Mouse (Mus musculus): ENCODE measurements around the gene Smo. TPM values are rescaled to one million over a fixed set of nuclear protein-coding genes. Genes with fewer than 3 reads are reported as not detected.
A peak's percentile ranks its signal among the peaks of the same experiment; 100 is the strongest.
"Not testable (repeated sequence)": the region's sequence is repeated elsewhere in the genome, so short reads cannot be mapped to it uniquely, and the experiment has no call there.

Smo gene
- polyA plus RNA-seq, 1 experiment, result 4.6 TPM

DNA sequence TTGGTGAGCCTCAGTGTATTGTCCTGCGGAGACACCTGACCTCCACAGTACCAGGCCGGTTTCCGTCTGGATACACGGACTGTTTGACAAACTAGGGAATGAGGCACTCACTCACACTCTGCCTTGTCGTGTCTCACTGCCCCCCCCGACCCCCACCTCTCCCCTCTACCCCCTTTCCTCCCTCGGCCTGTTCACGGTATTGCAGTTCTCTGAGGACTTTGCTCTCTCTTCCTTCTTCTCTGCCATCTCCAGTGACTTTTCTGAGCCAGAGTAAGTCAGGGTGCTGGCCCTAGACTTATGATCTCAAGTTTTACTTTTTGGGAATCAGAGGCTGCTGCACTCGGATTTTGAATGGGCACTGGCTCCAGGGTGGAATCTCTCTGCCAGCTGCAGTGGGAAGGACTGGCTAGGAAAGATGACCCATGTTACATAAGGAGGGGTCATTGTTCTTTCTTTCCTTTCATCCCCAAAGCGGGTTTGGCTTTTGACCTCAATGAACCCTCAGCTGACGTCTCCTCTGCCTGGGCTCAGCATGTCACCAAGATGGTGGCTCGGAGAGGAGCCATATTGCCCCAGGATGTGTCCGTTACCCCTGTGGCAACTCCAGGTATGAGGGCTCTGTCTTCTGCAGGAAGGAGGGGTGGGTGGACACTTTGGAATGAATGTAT is 23.8 kb downstream of the Smo start:
- no peak for TF ChIP-seq POLR2A (IDR thresholded peaks at IDR 0.05; ENCODE audit: borderline replicate concordance, control insufficient read depth, low read depth, low read length)
- no peak for TF ChIP-seq CTCF (IDR thresholded peaks at IDR 0.05; ENCODE audit: control insufficient read depth, insufficient read depth, low read length)
- Histone ChIP-seq H3K27ac (ENCODE audit: control insufficient read depth, insufficient read depth, low read depth, low read length, poor library complexity) (no peak overlapping the region), H3K4me1 (ENCODE audit: control insufficient read depth, insufficient read depth, low read length) (no peaks in the 10 kb centered on the region), H3K4me3 (replicated peaks; ENCODE audit: control insufficient read depth, low read depth, low read length) (no peak overlapping the region)
- 86% methylated on average over 13 of the region's 13 CpGs for WGBS

DNA sequence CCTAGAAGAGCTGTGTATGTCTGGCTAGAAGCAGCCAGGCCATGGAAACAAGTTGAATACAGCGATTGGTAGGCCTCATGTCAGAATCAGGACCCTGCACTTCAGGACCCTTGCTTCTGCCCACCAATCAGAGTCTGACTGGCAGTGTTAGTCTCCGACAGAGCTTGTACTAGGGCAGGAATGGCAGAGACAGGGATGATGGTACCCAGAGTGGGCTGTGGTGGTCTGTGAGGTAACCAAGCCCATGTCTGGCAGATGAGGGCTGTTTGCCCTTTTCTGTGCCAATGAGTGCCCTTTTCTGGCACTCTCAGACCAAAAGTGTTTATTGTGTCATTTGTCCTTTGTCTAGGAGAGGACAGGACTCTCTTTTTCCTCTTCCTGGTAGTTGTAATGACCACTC is 25.1 kb downstream of the Smo start:
- H3K4me1 ChIP-seq (ENCODE audit: control insufficient read depth, insufficient read depth, low read length); H3K4me3 ChIP-seq (replicated peaks; ENCODE audit: control insufficient read depth, low read depth, low read length); H3K27ac ChIP-seq (ENCODE audit: control insufficient read depth, insufficient read depth, low read depth, low read length, poor library complexity): not testable (repeated sequence)
- WGBS, result 86% methylated on average over 2 of the region's 2 CpGs

DNA sequence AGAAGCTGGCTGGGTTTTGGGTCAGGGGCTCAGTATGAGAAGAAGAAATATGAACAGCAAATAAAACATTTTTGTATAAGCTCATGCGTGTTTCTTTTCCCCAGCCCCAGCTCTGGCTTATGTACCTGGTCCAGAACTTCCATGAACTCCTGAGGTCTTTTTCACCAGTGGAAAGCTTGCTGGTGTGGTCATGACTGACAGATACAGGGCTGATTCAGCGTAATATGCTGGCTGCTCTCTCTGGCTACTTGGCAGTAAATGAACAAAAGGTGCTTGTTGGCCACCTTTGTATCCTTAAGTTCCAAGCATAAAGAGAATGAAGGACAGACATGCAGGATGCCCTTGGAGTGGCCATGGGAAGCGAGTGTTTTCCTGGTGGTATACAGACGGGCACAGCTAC is 26.0 kb downstream of the Smo start:
- TF ChIP-seq POLR2A (IDR thresholded peaks at IDR 0.05; ENCODE audit: borderline replicate concordance, control insufficient read depth, low read depth, low read length), result no peak
- no peak for TF ChIP-seq CTCF (IDR thresholded peaks at IDR 0.05; ENCODE audit: control insufficient read depth, insufficient read depth, low read length)
- no peak overlapping the region for H3K4me3 ChIP-seq (replicated peaks; ENCODE audit: control insufficient read depth, low read depth, low read length)
- H3K27ac ChIP-seq (ENCODE audit: control insufficient read depth, insufficient read depth, low read depth, low read length, poor library complexity), result no peak overlapping the region
- H3K4me1 ChIP-seq (ENCODE audit: control insufficient read depth, insufficient read depth, low read length), result no peaks in the 10 kb centered on the region
- 77% methylated on average over 4 of the region's 4 CpGs for WGBS

DNA sequence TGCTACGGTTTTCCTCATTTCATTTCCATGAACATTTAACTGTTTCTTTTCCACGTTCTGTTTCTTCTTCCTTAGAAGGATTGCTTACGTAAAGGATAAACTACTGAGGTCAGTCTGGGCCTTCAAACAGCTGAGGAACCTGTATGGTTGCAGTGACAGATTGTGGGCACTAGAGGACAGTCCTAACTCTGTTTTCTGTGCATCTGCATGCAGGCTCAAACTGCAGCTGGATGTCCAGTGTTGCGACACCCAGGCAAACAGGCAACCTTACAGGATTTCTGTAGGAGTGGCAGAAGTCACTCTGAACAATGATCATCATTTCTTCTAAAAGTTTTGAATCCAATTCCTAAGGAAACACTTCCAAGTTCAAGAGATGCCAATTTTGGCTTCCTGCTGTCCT is 27.2 kb downstream of the Smo start:
- TF ChIP-seq POLR2A (IDR thresholded peaks at IDR 0.05; ENCODE audit: borderline replicate concordance, control insufficient read depth, low read depth, low read length) (no peak), CTCF (IDR thresholded peaks at IDR 0.05; ENCODE audit: control insufficient read depth, insufficient read depth, low read length) (peak; percentile 44)
- no peak overlapping the region for H3K27ac ChIP-seq (ENCODE audit: control insufficient read depth, insufficient read depth, low read depth, low read length, poor library complexity)
- WGBS, result 58% methylated on average over 4 of the region's 4 CpGs
- H3K4me1 ChIP-seq (ENCODE audit: control insufficient read depth, insufficient read depth, low read length), result no peaks in the 10 kb centered on the region
- H3K4me3 ChIP-seq (replicated peaks; ENCODE audit: control insufficient read depth, low read depth, low read length), result no peak overlapping the region

DNA sequence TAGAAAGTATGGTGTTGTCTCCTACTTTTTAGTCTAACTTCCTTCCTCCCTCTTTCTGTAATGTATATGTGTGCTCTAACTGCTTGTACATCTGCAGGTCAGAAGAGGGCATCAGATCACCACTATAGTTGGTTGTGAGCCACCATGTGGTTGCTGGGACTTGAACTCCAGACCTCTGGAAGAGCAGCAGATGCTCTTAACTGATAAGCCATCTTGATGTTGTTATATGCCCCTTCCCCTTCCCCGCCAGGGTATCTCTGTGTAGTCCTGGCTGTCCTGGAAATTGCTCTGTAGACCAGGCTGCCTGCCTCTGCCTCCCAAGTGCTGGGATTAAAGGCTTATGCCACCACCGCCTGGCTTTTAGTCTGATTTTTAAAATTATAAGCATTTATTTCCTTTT is 31.6 kb downstream of the Smo start:
- WGBS, result 86% methylated on average over 2 of the region's 2 CpGs
- H3K4me1 ChIP-seq (ENCODE audit: control insufficient read depth, insufficient read depth, low read length), result no peaks in the 10 kb centered on the region
- no peak for TF ChIP-seq POLR2A (IDR thresholded peaks at IDR 0.05; ENCODE audit: borderline replicate concordance, control insufficient read depth, low read depth, low read length)
- no peak for TF ChIP-seq CTCF (IDR thresholded peaks at IDR 0.05; ENCODE audit: control insufficient read depth, insufficient read depth, low read length)

DNA sequence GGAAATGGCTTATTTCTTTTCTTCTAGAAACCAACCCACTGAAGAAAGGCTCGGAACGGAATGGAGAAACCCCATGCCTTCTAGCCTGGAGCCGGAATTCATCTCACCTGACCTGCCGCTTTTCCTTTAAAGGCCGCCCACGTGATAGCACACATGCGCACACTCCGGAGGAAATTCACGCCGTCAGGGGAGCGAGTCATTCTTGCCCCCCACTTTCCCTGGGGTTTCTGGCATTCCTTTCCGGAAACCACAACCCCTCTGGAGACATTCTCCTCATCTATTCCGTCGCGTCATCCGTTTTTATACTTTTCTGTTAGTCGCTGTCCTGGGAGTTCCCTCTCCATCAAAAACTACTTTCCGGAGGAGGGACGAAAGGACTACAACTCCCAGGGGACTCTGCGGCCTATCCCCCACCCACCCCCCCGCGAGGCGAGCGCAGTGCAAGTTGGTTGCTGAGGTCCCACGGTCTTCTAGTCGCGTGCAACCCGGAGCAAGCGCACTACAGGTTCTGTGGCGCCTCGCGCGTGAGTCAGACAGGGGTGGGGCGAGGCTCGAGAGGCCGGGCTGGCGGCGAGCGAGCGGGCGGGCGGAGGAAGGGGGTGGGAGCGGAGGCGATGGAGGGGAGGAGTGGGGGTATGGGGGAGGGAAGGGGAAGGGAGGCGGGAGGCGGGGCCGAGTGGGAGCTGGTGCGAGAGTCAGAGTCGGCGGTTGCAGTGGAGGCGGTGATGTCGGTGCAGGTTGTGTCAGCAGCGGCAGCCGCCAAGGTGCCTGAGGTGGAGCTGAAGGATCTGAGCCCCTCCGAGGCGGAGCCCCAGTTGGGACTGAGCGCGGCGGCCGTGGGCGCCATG is 32.7 kb downstream of the Smo start, which contains the start of gene Ahcyl2:
TSS of gene Ahcyl2 (plus strand) at position 199 of the 848 bp plus-strand sequence.
- peak; percentile 91; the same call in 1 of the 2 replicates for TF ChIP-seq POLR2A (IDR thresholded peaks at IDR 0.05; ENCODE audit: borderline replicate concordance, control insufficient read depth, low read depth, low read length)
- TF ChIP-seq CTCF (IDR thresholded peaks at IDR 0.05; ENCODE audit: control insufficient read depth, insufficient read depth, low read length), result no peak
- peak within 1 kb of the TSS; percentile 95 for H3K4me3 ChIP-seq (replicated peaks; ENCODE audit: control insufficient read depth, low read depth, low read length)
- H3K27ac ChIP-seq (ENCODE audit: control insufficient read depth, insufficient read depth, low read depth, low read length, poor library complexity), result peak within 1 kb of the TSS; percentile 69
- no peaks in the 10 kb centered on the region for H3K4me1 ChIP-seq (ENCODE audit: control insufficient read depth, insufficient read depth, low read length)
- under 1% methylated on average over 61 of the region's 61 CpGs for WGBS

More for the DNA sequence above, 31.6 kb downstream of the Smo start:
- H3K4me3 ChIP-seq (replicated peaks; ENCODE audit: control insufficient read depth, low read depth, low read length), result no peak overlapping the region
- no peak overlapping the region for H3K27ac ChIP-seq (ENCODE audit: control insufficient read depth, insufficient read depth, low read depth, low read length, poor library complexity)

DNA sequence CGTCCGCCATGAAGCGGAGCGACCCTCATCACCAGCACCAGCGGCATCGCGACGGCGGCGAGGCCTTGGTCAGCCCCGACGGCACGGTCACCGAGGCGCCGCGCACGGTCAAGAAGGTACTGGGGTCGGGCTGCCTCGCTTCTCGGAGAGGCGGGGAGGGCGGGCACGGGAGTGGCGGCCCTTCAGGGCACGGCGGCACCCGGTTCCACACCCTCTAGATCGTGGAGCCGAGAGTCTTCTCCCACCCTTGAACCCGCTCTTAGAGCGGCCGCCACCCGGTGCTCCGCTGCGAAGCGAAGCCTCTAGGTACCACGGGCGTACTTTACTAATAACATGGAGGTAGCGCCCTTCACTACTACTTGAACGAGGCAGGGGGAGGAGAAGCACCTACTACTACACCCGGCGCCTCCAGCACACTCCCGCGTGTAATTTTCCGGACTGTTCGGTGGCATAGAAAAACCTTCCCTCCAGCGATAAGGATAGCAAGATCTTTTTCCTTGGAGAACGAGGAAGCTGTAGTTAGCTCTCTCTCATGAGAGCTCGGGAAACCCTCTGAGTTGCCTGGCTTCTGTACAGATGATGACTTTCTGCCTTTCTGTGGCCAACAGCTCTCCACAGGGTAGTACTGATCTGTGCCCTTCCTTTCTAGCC is 33.6 kb downstream of the Smo start:
- under 1% methylated on average over 50 of the region's 50 CpGs for WGBS
- Histone ChIP-seq H3K4me1 (ENCODE audit: control insufficient read depth, insufficient read depth, low read length) (no peaks in the 10 kb centered on the region), H3K27ac (ENCODE audit: control insufficient read depth, insufficient read depth, low read depth, low read length, poor library complexity) (peak overlapping the region; percentile 69), H3K4me3 (replicated peaks; ENCODE audit: control insufficient read depth, low read depth, low read length) (peak overlapping the region; percentile 95)
- TF ChIP-seq POLR2A (IDR thresholded peaks at IDR 0.05; ENCODE audit: borderline replicate concordance, control insufficient read depth, low read depth, low read length), result no peak
- TF ChIP-seq CTCF (IDR thresholded peaks at IDR 0.05; ENCODE audit: control insufficient read depth, insufficient read depth, low read length), result no peak

DNA sequence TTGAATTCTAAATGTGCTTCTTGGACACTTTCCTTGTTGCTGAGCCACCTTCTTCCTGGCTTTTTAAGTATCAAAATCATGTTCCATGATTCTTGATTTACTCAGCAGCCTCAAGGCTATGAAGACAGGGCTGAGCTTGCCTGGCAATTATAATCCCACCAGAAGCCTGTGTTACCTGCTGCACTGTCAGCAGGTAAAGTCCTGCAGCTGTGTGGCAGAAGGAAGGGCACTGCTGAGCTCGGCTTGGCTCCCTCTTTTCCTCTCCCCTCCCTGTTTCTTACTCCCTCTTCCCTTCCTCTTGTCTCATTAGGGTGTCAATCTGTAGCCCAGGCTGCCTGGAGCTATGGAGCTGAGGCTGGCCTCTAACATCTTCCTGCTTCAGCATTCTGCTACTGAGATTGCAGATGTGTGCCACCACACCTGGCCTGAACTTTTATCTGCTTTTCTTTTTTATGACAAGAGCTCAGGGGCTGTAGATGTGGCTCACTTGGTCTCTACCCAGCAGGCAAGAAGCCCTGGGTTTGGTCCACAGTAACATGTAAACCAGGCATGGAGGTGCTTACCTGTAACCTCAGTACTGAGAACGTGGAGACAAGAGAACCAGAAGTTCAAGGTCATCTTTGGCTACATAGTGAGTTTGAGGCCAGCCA is 35.5 kb downstream of the Smo start:
- H3K27ac ChIP-seq (ENCODE audit: control insufficient read depth, insufficient read depth, low read depth, low read length, poor library complexity), result no peak overlapping the region
- 76% methylated on average over 2 of the region's 2 CpGs for WGBS
- H3K4me3 ChIP-seq (replicated peaks; ENCODE audit: control insufficient read depth, low read depth, low read length), result no peak overlapping the region
- TF ChIP-seq CTCF (IDR thresholded peaks at IDR 0.05; ENCODE audit: control insufficient read depth, insufficient read depth, low read length) (no peak), POLR2A (IDR thresholded peaks at IDR 0.05; ENCODE audit: borderline replicate concordance, control insufficient read depth, low read depth, low read length) (no peak)
- no peaks in the 10 kb centered on the region for H3K4me1 ChIP-seq (ENCODE audit: control insufficient read depth, insufficient read depth, low read length)

Data from bone marrow, adult 2 months (tissue).